Mouse (Mus musculus) heart, embryonic 15.5 days (tissue): ENCODE data around the gene D330020A13Rik. TPM values are rescaled to one million over a fixed set of nuclear protein-coding genes. Genes with fewer than 3 reads are reported as not detected.

Experiments
- ATAC-seq: fragments of 200-750 bp; cut with Nextera tagmentation; replicated peaks from 2 replicates; pipeline ENCODE4 v1.8.0; 2017; ENCODE audit warnings: low read depth, moderate TSS enrichment; ENCODE audit not compliant: insufficient number of reproducible peaks, insufficient read depth, low FRiP score
- H3K27ac ChIP-seq: fragments of 300-500 bp; sonication (generic); 2 replicates; pipeline ENCODE4 v1.5.1; 2015; ENCODE audit warnings: mild to moderate bottlenecking, inconsistent platforms
- H3K27me3 ChIP-seq: fragments of 300-500 bp; sonication (generic); 2 replicates; pipeline ENCODE4 v1.6.1; 2015; ENCODE audit warnings: inconsistent platforms
- H3K36me3 ChIP-seq: fragments of 300-500 bp; sonication (generic); 2 replicates; pipeline ENCODE4 v1.6.1; 2015; ENCODE audit warnings: mild to moderate bottlenecking, inconsistent platforms
- H3K4me1 ChIP-seq: fragments of 300-500 bp; sonication (generic); replicated peaks from 2 replicates; pipeline ENCODE4 v1.6.1; 2015; ENCODE audit warnings: inconsistent platforms
- H3K4me2 ChIP-seq: fragments of 300-500 bp; sonication (generic); 2 replicates; pipeline ENCODE4 v1.6.1; 2015; ENCODE audit warnings: inconsistent platforms, mild to moderate bottlenecking, moderate library complexity
- H3K4me3 ChIP-seq: fragments of 300-500 bp; sonication (generic); 2 replicates; pipeline ENCODE4 v1.5.1; 2015; ENCODE audit warnings: mild to moderate bottlenecking, inconsistent platforms
- H3K9ac ChIP-seq: fragments of 300-500 bp; sonication (generic); 2 replicates; pipeline ENCODE4 v1.6.1; 2015; ENCODE audit warnings: mild to moderate bottlenecking, inconsistent platforms
- H3K9me3 ChIP-seq: fragments of 300-500 bp; sonication (generic); replicated peaks from 2 replicates; pipeline ENCODE4 v1.6.1; 2016; ENCODE audit warnings: inconsistent platforms
- WGBS: fragments of 180-500 bp; shearing (Covaris S2); methylation state at CpG from one replicate; pipeline ENCODE4 v1.1.7; 2015; ENCODE audit warnings: mixed read lengths; 5-methylcytosine and 5-hydroxymethylcytosine counted together
- polyA plus RNA-seq: library from polyadenylated mRNA; unstranded; fragments of >200 nt; fragmentation: Nextera tagmentation; extraction: Ambion mirVana; gene quantifications from 2 replicates; pipeline ENCODE4 v1.2.1, GENCODE M21; 2015

Gene D330020A13Rik
- polyA plus RNA-seq, 1 experiment from 2014 or later, result 0.21 TPM

- Histone ChIP-seq H3K4me3 (no peak overlapping the region), H3K27me3 (no peaks in the 10 kb centered on the region), H3K4me2 (no peak overlapping the region), H3K4me1 (no peaks in the 10 kb centered on the region), H3K27ac (no peak overlapping the region), H3K36me3 (peaks cover 63% of the 10 kb centered on the region), H3K9me3 (no peaks in the 10 kb centered on the region), H3K9ac (no peak overlapping the region)
- 56% methylated on average over 1 of the region's 1 CpGs for WGBS
- no peak for ATAC-seq
Observed at GRCm38 (mm10) chr6:120343992-120344391, 49.8 kb downstream of the D330020A13Rik start.

Other genes starting within 250 kb of the D330020A13Rik start
- gene Ninj2, start 201.0 kb upstream of the D330020A13Rik start, polyA plus RNA-seq, result 0.15 TPM in 1 of 2 replicates, not detected in the other
- 0.34 and 0.41 TPM in 2 replicates for gene B4galnt3, start 195 bp downstream of the D330020A13Rik start, polyA plus RNA-seq
- 29.0 and 29.5 TPM in 2 replicates for gene Kdm5a, start 69.8 kb downstream of the D330020A13Rik start, polyA plus RNA-seq
- gene Ccdc77, start 70.0 kb downstream of the D330020A13Rik start, polyA plus RNA-seq, result 17.3 and 20.6 TPM in 2 replicates
- 3.4 and 8.1 TPM in 2 replicates for gene Il17ra, start 168.9 kb downstream of the D330020A13Rik start, polyA plus RNA-seq
- 0.15 TPM in 1 of 2 replicates, not detected in the other for gene Tmem121b, start 199.4 kb downstream of the D330020A13Rik start, polyA plus RNA-seq
- 12.4 and 15.6 TPM in 2 replicates for gene Hdhd5, start 237.0 kb downstream of the D330020A13Rik start, polyA plus RNA-seq